In genomic region chr2:132923290-132924085, GRCm38 (mm10) we compare ENCODE assay signal across 18 mouse cellular contexts. TPM values are rescaled to one million over a fixed set of nuclear protein-coding genes. Genes with fewer than 3 reads are reported as not detected.
A peak's percentile ranks its signal among the peaks of the same experiment; 100 is the strongest.
DNase-seq lines count a peak whose midpoint lies in the region; ATAC-seq and TF ChIP-seq lines count a peak whose summit lies in the region.
"Had no signal": no experiment of that assay in that cellular context is flagged by ENCODE, and none has a peak within 500 bp of the region (broad histone marks: within the 10 kb centered on the region; RNA-seq: fewer than 3 reads in every experiment).

No protein-coding gene starts in this region.

- H3K27ac ChIP-seq in ES-E14 (ENCODE audit: insufficient read depth, low read depth, low read length, poor library complexity, severe bottlenecking): no peak overlapping the region
- peak overlapping the region; percentile 67 for H3K27ac ChIP-seq in kidney, embryonic 14.5 days (ENCODE audit: low read depth, low read length)
- H3K27ac ChIP-seq in liver, embryonic 16.5 days (ENCODE audit: low read length): no peak overlapping the region
- no peak overlapping the region for H3K27ac ChIP-seq in midbrain, embryonic 16.5 days (ENCODE audit: low read length)
- H3K27ac ChIP-seq: limb, embryonic 12.5 days; neural tube, embryonic 13.5 days had no signal

- no peak for DNase-seq in ES-E14 (ENCODE audit: low read depth, low spot score)
- DNase-seq in ZHBTc4 (ENCODE audit: low read depth, low spot score): peak; percentile 12
- DNase-seq in urinary bladder, postnatal 14 days (ENCODE audit: low spot score): no peak
- DNase-seq in gastrocnemius, postnatal 36 days: no peak
- no peak for DNase-seq in layer of hippocampus, adult 18-20 months (ENCODE audit: low spot score in 2 of 2)
- DNase-seq: cerebellum, adult 11-12 months; layer of hippocampus, postnatal 36 days; retina, postnatal 1 day; thymus, adult 2 months had no signal

- intact Hi-C loops in gastrocnemius, postnatal 36 days (cut with DNase I): no loop called here

- H3K9ac ChIP-seq in ES-E14 (ENCODE audit: insufficient read depth, low read depth, low read length, poor library complexity, severe bottlenecking): no peak overlapping the region
- H3K9ac ChIP-seq in kidney, embryonic 14.5 days (ENCODE audit: low read depth, low read length): no peak overlapping the region
- H3K9ac ChIP-seq in liver, embryonic 16.5 days (ENCODE audit: low read depth, low read length): no peak overlapping the region
- no peak overlapping the region for H3K9ac ChIP-seq in midbrain, embryonic 16.5 days (ENCODE audit: low read depth, low read length)
- H3K9ac ChIP-seq: limb, embryonic 12.5 days; neural tube, embryonic 13.5 days had no signal

- no peaks in the 10 kb centered on the region for H3K36me3 ChIP-seq in ES-E14 (ENCODE audit: control insufficient read depth, insufficient read depth, low read length, poor library complexity, severe bottlenecking)
- H3K36me3 ChIP-seq in kidney, embryonic 14.5 days (ENCODE audit: control insufficient read depth, insufficient read depth, low read length): no peaks in the 10 kb centered on the region
- no peaks in the 10 kb centered on the region for H3K36me3 ChIP-seq in liver, embryonic 16.5 days (ENCODE audit: control insufficient read depth, insufficient read depth)
- no peaks in the 10 kb centered on the region for H3K36me3 ChIP-seq in midbrain, embryonic 16.5 days (ENCODE audit: control insufficient read depth, insufficient read depth, low read length)
- H3K36me3 ChIP-seq: limb, embryonic 12.5 days; neural tube, embryonic 13.5 days had no signal

- in situ Hi-C loops in ES-E14 (cut with MboI; ENCODE audit: low sequenced_read_pairs in 2 of 2, unreplicated experiment in 2 of 2): loop anchor here (25.0 kb wide), 2 partner anchors 411 to 611 kb away; no protein-coding TSS in a partner anchor

- H3K9me3 ChIP-seq in ES-E14 (ENCODE audit: control insufficient read depth, insufficient read depth, low read depth, low read length): no peaks in the 10 kb centered on the region
- H3K9me3 ChIP-seq in kidney, embryonic 14.5 days (ENCODE audit: control insufficient read depth, low read length): no peaks in the 10 kb centered on the region
- no peaks in the 10 kb centered on the region for H3K9me3 ChIP-seq in liver, embryonic 16.5 days (replicated peaks; ENCODE audit: control insufficient read depth, low read length)
- no peaks in the 10 kb centered on the region for H3K9me3 ChIP-seq in midbrain, embryonic 16.5 days (replicated peaks; ENCODE audit: control insufficient read depth, low read length, poor library complexity, severe bottlenecking)
- H3K9me3 ChIP-seq: limb, embryonic 12.5 days; megakaryocyte, embryonic 14.5 days; neural tube, embryonic 13.5 days had no signal

- 53% methylated on average over 8 of the region's 8 CpGs for WGBS in kidney, embryonic 14.5 days
- 36% methylated on average over 8 of the region's 8 CpGs for WGBS in liver, embryonic 16.5 days (ENCODE audit: insufficient replicate concordance)
- WGBS in midbrain, embryonic 16.5 days: 43% methylated on average over 8 of the region's 8 CpGs

- no peak overlapping the region for H3K4me2 ChIP-seq in kidney, embryonic 14.5 days (replicated peaks; ENCODE audit: low read depth, low read length)
- H3K4me2 ChIP-seq in liver, embryonic 16.5 days (ENCODE audit: low read depth, low read length): no peak overlapping the region
- no peak overlapping the region for H3K4me2 ChIP-seq in midbrain, embryonic 16.5 days (ENCODE audit: low read length)
- H3K4me2 ChIP-seq: limb, embryonic 12.5 days; neural tube, embryonic 13.5 days had no signal

- no peaks in the 10 kb centered on the region for H3K4me1 ChIP-seq in ES-E14 (ENCODE audit: control insufficient read depth in 2 of 2, insufficient read depth in 2 of 2, low read length in 2 of 2, poor library complexity in 1 of 2)
- no peaks in the 10 kb centered on the region for H3K4me1 ChIP-seq in kidney, embryonic 14.5 days (ENCODE audit: control insufficient read depth, insufficient read depth, low read length)
- H3K4me1 ChIP-seq in liver, embryonic 16.5 days (ENCODE audit: control insufficient read depth, low read depth, low read length): no peaks in the 10 kb centered on the region
- H3K4me1 ChIP-seq in midbrain, embryonic 16.5 days (ENCODE audit: control insufficient read depth, insufficient read depth, low read length): no peaks in the 10 kb centered on the region
- H3K4me1 ChIP-seq: megakaryocyte, embryonic 14.5 days; neural tube, embryonic 13.5 days had no signal

- no peaks in the 10 kb centered on the region for H3K27me3 ChIP-seq in kidney, embryonic 14.5 days (ENCODE audit: control insufficient read depth, insufficient read depth, low read length)
- H3K27me3 ChIP-seq in liver, embryonic 16.5 days (ENCODE audit: control insufficient read depth, insufficient read depth, low read depth, low read length): no peaks in the 10 kb centered on the region
- H3K27me3 ChIP-seq in midbrain, embryonic 16.5 days (ENCODE audit: control insufficient read depth, insufficient read depth, low read depth, low read length): no peaks in the 10 kb centered on the region
- H3K27me3 ChIP-seq: limb, embryonic 12.5 days; megakaryocyte, embryonic 14.5 days; neural tube, embryonic 13.5 days had no signal

- H3K4me3 ChIP-seq in ES-E14 (ENCODE audit: insufficient read depth in 1 of 2, low read depth in 1 of 2, low read length in 2 of 2, poor library complexity in 1 of 2, severe bottlenecking in 1 of 2): no peak overlapping the region
- H3K4me3 ChIP-seq in kidney, embryonic 14.5 days (ENCODE audit: low read length): no peak overlapping the region
- H3K4me3 ChIP-seq in liver, embryonic 16.5 days (ENCODE audit: low read depth, low read length): no peak overlapping the region
- no peak overlapping the region for H3K4me3 ChIP-seq in midbrain, embryonic 16.5 days (ENCODE audit: low read depth, low read length)
- H3K4me3 ChIP-seq: limb, embryonic 12.5 days; megakaryocyte, embryonic 14.5 days; neural tube, embryonic 13.5 days had no signal

- ATAC-seq in kidney, embryonic 14.5 days (ENCODE audit: low FRiP score, low TSS enrichment): peak; percentile 40; the same call in 1 of the 2 replicates
- ATAC-seq in liver, embryonic 16.5 days (ENCODE audit: low read depth): peak; percentile 66
- ATAC-seq in midbrain, embryonic 16.5 days: no peak
- ATAC-seq: forebrain, embryonic 14.5 days had no signal

TF ChIP-seq in ES-E14, 5 proteins besides CTCF, POLR2A, EP300 and RAD21:
- TF ChIP-seq MAFK (IDR thresholded peaks at IDR 0.05; ENCODE audit: insufficient read depth, low read depth, low read length) (no peak), HCFC1 (IDR thresholded peaks at IDR 0.05; ENCODE audit: borderline replicate concordance, insufficient read depth, low read length) (no peak), CHD2 (IDR thresholded peaks at IDR 0.05; ENCODE audit: low read depth, low read length) (no peak), ZC3H11A (IDR thresholded peaks at IDR 0.05; ENCODE audit: borderline replicate concordance, low read depth, low read length) (no peak), ZNF384 (IDR thresholded peaks at IDR 0.05; ENCODE audit: low read depth, low read length) (peak; percentile 89)

RNA-seq across cellular contexts. Expression of gene Fermt1, which starts 22.2 kb away (rescaled TPM):
- 2.4 and 2.7 TPM in 2 replicates for total RNA-seq in ES-E14 (2012; rRNA removed)
- polyA plus RNA-seq in kidney, embryonic 14.5 days (2014; fragmentation: Nextera tagmentation; extraction: Ambion mirVana): 12.4 and 15.9 TPM in 2 replicates
- 0.21 TPM in 1 of 2 replicates, not detected in the other for polyA plus RNA-seq in liver, embryonic 16.5 days (2015; fragmentation: Nextera tagmentation; extraction: Ambion mirVana)
- not detected for total RNA-seq in gastrocnemius, postnatal 36 days (2021)
- polyA plus RNA-seq in midbrain, embryonic 16.5 days (2015; fragmentation: Nextera tagmentation; extraction: Ambion mirVana): not detected in 2 replicates
- total RNA-seq in layer of hippocampus, adult 18-20 months (2021): under 1 TPM; 0.51 to 0.52 TPM
- total RNA-seq: heart, postnatal 25 days had no signal
- polyA plus RNA-seq: forebrain, embryonic 14.5 days; neural tube, embryonic 13.5 days had no signal

RNA-seq across cellular contexts. Expression of gene Lrrn4, which starts 42.8 kb away (rescaled TPM):
- total RNA-seq in ES-E14 (2012; rRNA removed): 11.8 and 14.3 TPM in 2 replicates
- 0.47 and 0.55 TPM in 2 replicates for polyA plus RNA-seq in kidney, embryonic 14.5 days (2014; fragmentation: Nextera tagmentation; extraction: Ambion mirVana)
- polyA plus RNA-seq in liver, embryonic 16.5 days (2015; fragmentation: Nextera tagmentation; extraction: Ambion mirVana): 0.88 and 0.90 TPM in 2 replicates
- under 1 TPM in 1 of 2 experiments, not detected in 1; 0.08 TPM for total RNA-seq in gastrocnemius, postnatal 36 days (2021)
- 0.46 and 0.49 TPM in 2 replicates for polyA plus RNA-seq in midbrain, embryonic 16.5 days (2015; fragmentation: Nextera tagmentation; extraction: Ambion mirVana)
- under 1 TPM; 0.84 to 0.87 TPM for total RNA-seq in layer of hippocampus, adult 18-20 months (2021)
- total RNA-seq: gastrocnemius, adult 8-10 months had no signal
- polyA plus RNA-seq: forebrain, embryonic 14.5 days had no signal
